Mouse (Mus musculus) left cerebral cortex, postnatal 25 days (tissue): ENCODE measurements around the gene Cbx1. TPM values are rescaled to one million over a fixed set of nuclear protein-coding genes. Genes with fewer than 3 reads are reported as not detected.

Source experiments
- DNase-seq, 2 experiments: peaks; one replicate each; pipeline ENCODE4 v3.0.0; 2022; ENCODE audit warnings: low spot score in 2 of 2, mixed read lengths in 1 of 2
- intact Hi-C: fragments of 180-260 bp; cut with DNase I; formaldehyde crosslinking; loops from one replicate; pipeline ENCODE4 v1.15.1; 2025
- total RNA-seq, 2 experiments: library from RNA; stranded (reverse); gene quantifications; 2 replicates each; pipeline ENCODE4 v1.2.3; 2021

Gene Cbx1
- total RNA-seq: 10 to 100 TPM; 47.0 to 47.7 TPM

- intact Hi-C loops: loop anchor here (2.0 to 5.0 kb wide), 3 partner anchors 72 to 512 kb away; partner anchors contain the start of gene Cdk5rap3
- DNase-seq: peak; percentile 91 to 93
Observed at GRCm38 (mm10) chr11:96788871-96789795, at the start of gene Cbx1. Cbx1 (plus strand) TSS chr11:96789127.

DNA sequence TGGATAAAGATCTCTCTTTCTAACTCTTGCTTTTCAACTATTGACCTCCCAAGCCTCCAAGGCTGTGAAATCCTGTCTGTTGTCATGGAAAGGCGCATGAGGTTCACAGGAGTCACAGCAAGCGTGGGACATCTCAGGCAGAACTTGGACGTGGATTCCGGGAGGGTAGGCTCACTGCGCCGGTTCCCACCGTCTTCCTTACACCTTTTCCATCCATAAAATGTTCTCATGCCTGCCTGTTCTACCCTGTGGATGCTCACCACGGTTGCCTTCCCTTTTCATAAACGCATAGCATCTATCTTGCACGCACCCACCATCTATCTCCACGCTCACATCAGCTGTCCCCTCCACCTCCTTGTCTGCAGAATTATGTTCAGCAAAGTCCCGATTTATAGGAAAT is 48.1 kb upstream of the Cbx1 start:
- DNase-seq: no peak
- intact Hi-C loops: loop anchor here (5.0 to 10.0 kb wide), 3 partner anchors 463 to 726 kb away; partner anchors contain the start of gene Hoxb13

GRCm38 (mm10) chr11:96741995-96742394 is 46.9 kb upstream of the Cbx1 start:
- peak; percentile 44 to 71 for DNase-seq
- intact Hi-C loops: loop anchor here (5.0 to 10.0 kb wide), 3 partner anchors 465 to 727 kb away; partner anchors contain the start of gene Hoxb13

- DNase-seq: peak in 1 of 2 experiments; percentile 15
Observed at GRCm38 (mm10) chr11:96743000-96743399, 45.9 kb upstream of the Cbx1 start.

GRCm38 (mm10) chr11:96743891-96744290 is 45.0 kb upstream of the Cbx1 start:
- no peak for DNase-seq
- intact Hi-C loops: loop anchor here (5.0 to 10.0 kb wide), 3 partner anchors 467 to 729 kb away; partner anchors contain the start of gene Hoxb13

More at GRCm38 (mm10) chr11:96743000-96743399, 45.9 kb upstream of the Cbx1 start:
- intact Hi-C loops: loop anchor here (5.0 to 10.0 kb wide), 3 partner anchors 466 to 728 kb away; partner anchors contain the start of gene Hoxb13

DNA sequence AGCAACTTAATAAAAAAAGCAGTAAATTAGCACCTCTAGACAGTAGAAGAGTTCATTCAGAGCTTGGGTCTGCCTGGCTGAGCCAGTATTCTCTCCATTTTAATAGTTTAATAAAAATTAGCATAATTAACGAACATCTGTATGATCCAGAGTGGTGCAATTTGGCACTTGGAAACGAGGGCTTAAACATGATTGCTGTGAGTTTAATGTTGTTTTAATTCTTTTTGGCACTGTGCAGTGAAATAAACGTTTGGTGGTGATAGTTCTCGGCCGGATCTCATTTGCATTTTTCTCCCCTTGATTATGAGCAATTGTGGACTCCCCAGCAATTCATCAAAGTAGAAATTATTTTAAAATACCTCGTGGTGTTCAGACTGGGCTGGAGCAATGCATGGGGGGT is 42.3 kb upstream of the Cbx1 start:
- no peak for DNase-seq
- intact Hi-C loops: loop anchor here (10.0 kb wide), 2 partner anchors 552 to 732 kb away; partner anchors contain the start of gene Hoxb13

- intact Hi-C loops: loop anchor here (10.0 kb wide), 2 partner anchors 553 to 733 kb away; partner anchors contain the start of gene Hoxb13
- DNase-seq: no peak
Observed at GRCm38 (mm10) chr11:96747555-96747954, 41.4 kb upstream of the Cbx1 start.

- DNase-seq: no peak
- intact Hi-C loops: no loop called here
Observed at GRCm38 (mm10) chr11:96755298-96755697, 33.6 kb upstream of the Cbx1 start.

GRCm38 (mm10) chr11:96757421-96757820 is 31.5 kb upstream of the Cbx1 start:
- DNase-seq: no peak
- intact Hi-C loops: no loop called here

DNA sequence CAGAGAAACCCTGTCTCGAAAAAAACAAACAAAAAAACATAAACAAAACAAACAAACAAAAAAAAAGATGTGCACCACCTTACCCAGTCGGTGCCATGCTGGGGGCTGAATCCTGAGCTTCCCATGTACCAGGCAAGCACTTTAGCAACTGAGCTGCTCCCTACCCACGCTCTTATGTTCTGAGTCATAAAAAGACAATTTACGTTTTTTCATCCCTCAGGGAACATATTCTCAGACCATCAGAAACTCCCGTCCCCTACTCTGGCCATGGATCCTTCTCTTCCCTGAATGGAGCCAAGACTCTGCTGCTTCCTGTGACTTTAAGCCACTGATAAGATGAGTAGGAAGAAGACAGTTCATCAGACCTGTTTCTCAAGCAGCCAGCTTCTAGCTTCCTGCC is 30.5 kb upstream of the Cbx1 start:
- DNase-seq: peak in 1 of 2 experiments; percentile 43
- intact Hi-C loops: no loop called here

- intact Hi-C loops: loop anchor here (2.0 kb wide), 1 partner anchor 101 kb away; no protein-coding TSS in a partner anchor
- peak in 1 of 2 experiments; percentile 78 for DNase-seq
Observed at GRCm38 (mm10) chr11:96760042-96760441, 28.9 kb upstream of the Cbx1 start.

- DNase-seq: peak in 1 of 2 experiments; percentile 84
- intact Hi-C loops: loop anchor here (2.0 kb wide), 1 partner anchor 99 kb away; no protein-coding TSS in a partner anchor
Observed at GRCm38 (mm10) chr11:96761984-96762383, 26.9 kb upstream of the Cbx1 start.

DNA sequence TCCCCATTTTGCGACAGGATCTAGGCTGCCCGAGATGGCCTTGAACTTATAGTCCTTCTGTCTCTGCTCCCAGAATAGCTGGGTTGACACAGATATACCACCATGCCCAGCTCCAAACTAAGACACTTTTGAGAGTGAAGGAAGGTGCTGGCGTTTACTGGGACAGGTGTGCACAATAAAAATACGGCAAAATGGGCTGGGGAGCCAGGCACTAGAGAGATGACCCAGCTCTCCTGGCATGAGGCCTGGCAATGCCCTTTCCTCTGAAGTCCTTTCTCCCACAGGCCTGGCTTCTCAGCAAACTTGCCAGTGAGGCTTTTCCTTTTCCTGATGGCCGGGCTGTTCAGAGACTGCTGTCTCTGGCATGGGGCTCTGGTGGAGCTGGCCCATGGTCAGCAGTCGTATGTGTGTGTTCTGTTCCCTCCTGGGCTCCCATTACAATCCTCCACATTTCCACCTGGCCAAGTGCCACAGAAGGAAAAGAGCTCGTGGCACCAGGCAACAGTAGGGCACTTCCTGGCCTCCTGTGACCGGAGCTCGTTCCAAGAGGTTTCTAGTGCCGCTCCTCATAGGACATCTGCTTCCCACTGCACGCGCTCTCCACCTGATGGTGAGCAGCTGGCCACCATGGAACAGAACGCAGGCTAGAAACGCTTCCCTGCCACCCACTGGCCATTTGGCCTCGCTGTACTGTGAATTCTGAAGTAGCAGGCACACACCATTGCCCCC is 26.0 kb upstream of the Cbx1 start:
- DNase-seq: no peak
- intact Hi-C loops: no loop called here

- no peak for DNase-seq
- intact Hi-C loops: no loop called here
Observed at GRCm38 (mm10) chr11:96764511-96765350, 24.2 kb upstream of the Cbx1 start.

GRCm38 (mm10) chr11:96765645-96766044 is 23.3 kb upstream of the Cbx1 start:
- intact Hi-C loops: no loop called here
- no peak for DNase-seq

GRCm38 (mm10) chr11:96766555-96766954 is 22.4 kb upstream of the Cbx1 start:
- intact Hi-C loops: no loop called here
- DNase-seq: peak in 1 of 2 experiments; percentile 81

- DNase-seq: peak in 1 of 2 experiments; percentile 34
- intact Hi-C loops: no loop called here
Observed at GRCm38 (mm10) chr11:96767096-96767495, 21.8 kb upstream of the Cbx1 start.

- intact Hi-C loops: no loop called here
- DNase-seq: no peak
Observed at GRCm38 (mm10) chr11:96768240-96768639, 20.7 kb upstream of the Cbx1 start.
